Mouse (Mus musculus): ENCODE data around the gene Arhgap28. TPM values are rescaled to one million over a fixed set of nuclear protein-coding genes. Genes with fewer than 3 reads are reported as not detected.

Arhgap28 gene
- polyA plus RNA-seq, 1 experiment: 0.77 TPM

GRCm38 (mm10) chr17:67954961-67955360 is 49.0 kb downstream of the Arhgap28 start:
- no peaks in the 10 kb centered on the region for H3K27me3 ChIP-seq (ENCODE audit: control insufficient read depth, insufficient read depth, low read length)
- DNase-seq: no peak
- no peak overlapping the region for H3K4me3 ChIP-seq (ENCODE audit: control insufficient read depth, insufficient read depth, low read length)
- WGBS: 89% methylated on average over 5 of the region's 5 CpGs
- no peak for TF ChIP-seq POLR2A (IDR thresholded peaks at IDR 0.05; ENCODE audit: control insufficient read depth, extremely low read depth, insufficient read depth, low read length, poor library complexity)
- no peak for TF ChIP-seq CTCF (IDR thresholded peaks at IDR 0.05; ENCODE audit: borderline replicate concordance, control insufficient read depth, extremely low read depth, insufficient read depth, low read length, poor library complexity)
- H3K27ac ChIP-seq (ENCODE audit: control insufficient read depth, insufficient read depth, low read length): no peak overlapping the region
- H3K36me3 ChIP-seq (ENCODE audit: control insufficient read depth, insufficient read depth, low read length): no peaks in the 10 kb centered on the region
- no peaks in the 10 kb centered on the region for H3K4me1 ChIP-seq (replicated peaks; ENCODE audit: control insufficient read depth, insufficient read depth, low read length)

- Histone ChIP-seq H3K27ac (ENCODE audit: control insufficient read depth, insufficient read depth, low read length) (no peak overlapping the region), H3K27me3 (ENCODE audit: control insufficient read depth, insufficient read depth, low read length) (no peaks in the 10 kb centered on the region), H3K4me1 (replicated peaks; ENCODE audit: control insufficient read depth, insufficient read depth, low read length) (no peaks in the 10 kb centered on the region), H3K4me3 (ENCODE audit: control insufficient read depth, insufficient read depth, low read length) (no peak overlapping the region), H3K36me3 (ENCODE audit: control insufficient read depth, insufficient read depth, low read length) (no peaks in the 10 kb centered on the region)
- no peak for DNase-seq
- WGBS: 64% methylated on average over 11 of the region's 11 CpGs
- TF ChIP-seq CTCF (IDR thresholded peaks at IDR 0.05; ENCODE audit: borderline replicate concordance, control insufficient read depth, extremely low read depth, insufficient read depth, low read length, poor library complexity) (no peak), POLR2A (IDR thresholded peaks at IDR 0.05; ENCODE audit: control insufficient read depth, extremely low read depth, insufficient read depth, low read length, poor library complexity) (no peak)
These were observed 53.3 kb downstream of the Arhgap28 start for GRCm38 (mm10) chr17:67950523-67951213.

GRCm38 (mm10) chr17:67948601-67949000 is 55.3 kb downstream of the Arhgap28 start:
- Histone ChIP-seq H3K4me1 (replicated peaks; ENCODE audit: control insufficient read depth, insufficient read depth, low read length) (no peaks in the 10 kb centered on the region), H3K27me3 (ENCODE audit: control insufficient read depth, insufficient read depth, low read length) (no peaks in the 10 kb centered on the region), H3K27ac (ENCODE audit: control insufficient read depth, insufficient read depth, low read length) (no peak overlapping the region), H3K4me3 (ENCODE audit: control insufficient read depth, insufficient read depth, low read length) (no peak overlapping the region), H3K36me3 (ENCODE audit: control insufficient read depth, insufficient read depth, low read length) (no peaks in the 10 kb centered on the region)
- TF ChIP-seq CTCF (IDR thresholded peaks at IDR 0.05; ENCODE audit: borderline replicate concordance, control insufficient read depth, extremely low read depth, insufficient read depth, low read length, poor library complexity) (no peak), POLR2A (IDR thresholded peaks at IDR 0.05; ENCODE audit: control insufficient read depth, extremely low read depth, insufficient read depth, low read length, poor library complexity) (no peak)
- 92% methylated on average over 5 of the region's 5 CpGs for WGBS
- DNase-seq: no peak

GRCm38 (mm10) chr17:67945453-67945852 is 58.5 kb downstream of the Arhgap28 start:
- no peaks in the 10 kb centered on the region for H3K27me3 ChIP-seq (ENCODE audit: control insufficient read depth, insufficient read depth, low read length)
- H3K4me1 ChIP-seq (replicated peaks; ENCODE audit: control insufficient read depth, insufficient read depth, low read length): no peaks in the 10 kb centered on the region
- H3K27ac ChIP-seq (ENCODE audit: control insufficient read depth, insufficient read depth, low read length): no peak overlapping the region
- WGBS: 89% methylated on average over 7 of the region's 7 CpGs
- no peak for TF ChIP-seq POLR2A (IDR thresholded peaks at IDR 0.05; ENCODE audit: control insufficient read depth, extremely low read depth, insufficient read depth, low read length, poor library complexity)
- no peak for TF ChIP-seq CTCF (IDR thresholded peaks at IDR 0.05; ENCODE audit: borderline replicate concordance, control insufficient read depth, extremely low read depth, insufficient read depth, low read length, poor library complexity)
- no peak for DNase-seq
- no peaks in the 10 kb centered on the region for H3K36me3 ChIP-seq (ENCODE audit: control insufficient read depth, insufficient read depth, low read length)
- no peak overlapping the region for H3K4me3 ChIP-seq (ENCODE audit: control insufficient read depth, insufficient read depth, low read length)

- no peaks in the 10 kb centered on the region for H3K4me1 ChIP-seq (replicated peaks; ENCODE audit: control insufficient read depth, insufficient read depth, low read length)
- no peaks in the 10 kb centered on the region for H3K36me3 ChIP-seq (ENCODE audit: control insufficient read depth, insufficient read depth, low read length)
- no peak overlapping the region for H3K4me3 ChIP-seq (ENCODE audit: control insufficient read depth, insufficient read depth, low read length)
- 94% methylated on average over 7 of the region's 7 CpGs for WGBS
- TF ChIP-seq POLR2A (IDR thresholded peaks at IDR 0.05; ENCODE audit: control insufficient read depth, extremely low read depth, insufficient read depth, low read length, poor library complexity) (no peak), CTCF (IDR thresholded peaks at IDR 0.05; ENCODE audit: borderline replicate concordance, control insufficient read depth, extremely low read depth, insufficient read depth, low read length, poor library complexity) (no peak)
- no peak overlapping the region for H3K27ac ChIP-seq (ENCODE audit: control insufficient read depth, insufficient read depth, low read length)
- H3K27me3 ChIP-seq (ENCODE audit: control insufficient read depth, insufficient read depth, low read length): no peaks in the 10 kb centered on the region
- no peak for DNase-seq
These were observed 59.7 kb downstream of the Arhgap28 start for GRCm38 (mm10) chr17:67944256-67944655.

- H3K27me3 ChIP-seq (ENCODE audit: control insufficient read depth, insufficient read depth, low read length): no peaks in the 10 kb centered on the region
- H3K4me1 ChIP-seq (replicated peaks; ENCODE audit: control insufficient read depth, insufficient read depth, low read length): no peaks in the 10 kb centered on the region
- no peak for DNase-seq
- H3K27ac ChIP-seq (ENCODE audit: control insufficient read depth, insufficient read depth, low read length): no peak overlapping the region
- no peaks in the 10 kb centered on the region for H3K36me3 ChIP-seq (ENCODE audit: control insufficient read depth, insufficient read depth, low read length)
- H3K4me3 ChIP-seq (ENCODE audit: control insufficient read depth, insufficient read depth, low read length): no peak overlapping the region
- WGBS: 95% methylated on average over 6 of the region's 6 CpGs
- TF ChIP-seq POLR2A (IDR thresholded peaks at IDR 0.05; ENCODE audit: control insufficient read depth, extremely low read depth, insufficient read depth, low read length, poor library complexity): no peak
- no peak for TF ChIP-seq CTCF (IDR thresholded peaks at IDR 0.05; ENCODE audit: borderline replicate concordance, control insufficient read depth, extremely low read depth, insufficient read depth, low read length, poor library complexity)
These were observed 62.9 kb downstream of the Arhgap28 start for GRCm38 (mm10) chr17:67941026-67941425.

All from thymus, adult 2 months (tissue).